Mouse (Mus musculus): ENCODE data around the gene Nlgn1. TPM values are rescaled to one million over a fixed set of nuclear protein-coding genes. Genes with fewer than 3 reads are reported as not detected.

The Nlgn1 gene
- polyA plus RNA-seq, 1 experiment: not detected

DNA sequence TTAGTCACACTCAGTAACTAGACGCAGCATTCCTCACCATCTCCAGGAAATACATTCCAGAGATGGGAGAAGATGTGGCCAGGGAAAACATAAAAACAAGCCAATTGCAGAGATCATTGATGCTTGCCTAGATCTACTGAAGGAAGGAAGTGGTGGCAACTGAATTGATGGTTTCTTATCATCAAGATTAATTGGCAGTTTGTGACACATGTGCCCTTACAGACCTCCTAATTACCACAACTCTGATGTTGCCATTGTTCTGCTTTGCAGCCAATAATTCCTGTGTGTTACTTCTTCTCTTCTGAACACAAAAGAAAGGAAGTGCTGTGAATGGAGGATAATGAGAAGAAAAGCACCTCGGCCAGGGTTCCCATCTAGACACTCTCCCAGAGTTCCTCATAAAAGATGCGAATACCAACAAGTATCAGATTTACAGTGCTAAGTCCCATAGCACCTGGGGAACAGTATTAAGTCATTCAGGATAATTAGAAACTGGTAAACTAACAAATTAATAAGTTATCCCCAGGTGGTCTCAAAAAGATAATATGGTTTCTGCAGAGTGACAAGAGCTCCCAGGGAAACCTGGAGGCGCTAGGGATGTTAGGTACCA, 104.0 kb downstream of the Nlgn1 start:
- TF ChIP-seq POLR2A (IDR thresholded peaks at IDR 0.05; ENCODE audit: insufficient read depth, low read depth, low read length): no peak
- no peak for TF ChIP-seq CTCF (IDR thresholded peaks at IDR 0.05; ENCODE audit: insufficient read depth, low read depth, low read length)
- WGBS: 56% methylated on average over 4 of the region's 4 CpGs
- Histone ChIP-seq H3K27ac (ENCODE audit: insufficient read depth, low read depth, low read length) (no peak overlapping the region), H3K4me1 (ENCODE audit: control insufficient read depth, insufficient read depth, low read length) (no peaks in the 10 kb centered on the region), H3K4me3 (ENCODE audit: insufficient read depth, low read depth, low read length) (no peak overlapping the region)

DNA sequence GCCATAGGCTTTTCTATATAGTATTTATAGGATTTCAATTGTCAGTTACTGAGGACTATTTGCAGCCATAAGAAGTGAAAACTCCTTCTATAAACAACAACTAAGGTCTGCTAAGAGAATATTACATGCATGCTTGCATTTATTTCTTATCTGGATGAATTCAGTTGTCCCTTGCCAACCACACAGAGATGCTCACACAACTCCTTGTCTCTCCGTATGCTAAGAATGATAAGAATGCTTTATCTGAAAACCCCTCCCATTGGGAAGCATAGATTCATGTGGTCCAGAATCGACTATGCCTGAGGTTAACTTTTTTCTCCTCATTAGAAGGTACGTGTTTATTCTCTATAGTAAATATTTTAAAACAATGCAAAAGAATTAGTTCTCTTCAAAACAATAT, 108.8 kb downstream of the Nlgn1 start:
- no peak overlapping the region for H3K27ac ChIP-seq (ENCODE audit: insufficient read depth, low read depth, low read length)
- no peak overlapping the region for H3K4me3 ChIP-seq (ENCODE audit: insufficient read depth, low read depth, low read length)
- TF ChIP-seq POLR2A (IDR thresholded peaks at IDR 0.05; ENCODE audit: insufficient read depth, low read depth, low read length) (no peak), CTCF (IDR thresholded peaks at IDR 0.05; ENCODE audit: insufficient read depth, low read depth, low read length) (no peak)
- H3K4me1 ChIP-seq (ENCODE audit: control insufficient read depth, insufficient read depth, low read length): no peaks in the 10 kb centered on the region
- 90% methylated on average over 3 of the region's 3 CpGs for WGBS

DNA sequence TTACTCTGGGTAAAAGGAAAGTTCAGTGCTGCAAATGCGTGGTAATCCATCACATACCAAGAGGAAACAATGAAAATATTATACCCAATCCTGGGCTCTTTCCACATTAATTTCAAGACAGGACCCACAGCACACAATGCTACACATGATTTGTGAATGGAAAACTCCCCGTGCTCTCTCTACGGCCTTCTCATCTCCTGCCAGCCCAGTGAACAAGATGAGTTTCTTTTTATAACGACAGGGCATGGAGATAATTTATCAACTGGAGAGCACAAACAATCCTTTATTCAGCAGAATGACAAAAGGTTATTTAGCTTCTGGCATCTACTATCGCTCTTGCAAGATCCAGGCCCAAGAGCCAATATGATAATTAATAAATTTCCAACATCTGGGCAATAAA, 116.0 kb downstream of the Nlgn1 start:
- WGBS: 70% methylated on average over 5 of the region's 5 CpGs

DNA sequence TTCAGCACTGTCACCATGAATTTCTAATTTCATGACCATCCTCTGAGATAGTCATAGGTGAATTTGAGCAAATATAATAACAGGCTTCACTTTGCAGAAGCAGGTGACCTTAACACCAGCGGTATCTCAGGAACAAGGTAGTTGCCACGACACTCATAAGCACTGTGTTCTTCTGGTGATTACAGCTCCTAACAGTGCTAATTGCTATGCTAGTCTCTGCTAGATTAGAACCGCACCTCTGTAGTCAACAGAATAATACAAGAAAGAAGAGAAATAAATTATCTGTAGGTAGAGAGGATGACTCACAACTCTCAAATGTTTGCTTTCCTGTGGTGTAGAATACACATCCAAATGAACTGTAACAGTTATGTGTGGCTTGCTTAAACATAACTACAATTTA, 129.6 kb downstream of the Nlgn1 start:
- TF ChIP-seq POLR2A (IDR thresholded peaks at IDR 0.05; ENCODE audit: insufficient read depth, low read depth, low read length): no peak
- TF ChIP-seq CTCF (IDR thresholded peaks at IDR 0.05; ENCODE audit: insufficient read depth, low read depth, low read length): no peak
- Histone ChIP-seq H3K4me1 (ENCODE audit: control insufficient read depth, insufficient read depth, low read length) (no peaks in the 10 kb centered on the region), H3K4me3 (ENCODE audit: insufficient read depth, low read depth, low read length) (no peak overlapping the region), H3K27ac (ENCODE audit: insufficient read depth, low read depth, low read length) (no peak overlapping the region)
- WGBS: 52% methylated on average over 3 of the region's 3 CpGs

More for the DNA sequence above, 116.0 kb downstream of the Nlgn1 start:
- H3K4me1 ChIP-seq (ENCODE audit: control insufficient read depth, insufficient read depth, low read length): no peaks in the 10 kb centered on the region
- H3K4me3 ChIP-seq (ENCODE audit: insufficient read depth, low read depth, low read length): no peak overlapping the region
- TF ChIP-seq POLR2A (IDR thresholded peaks at IDR 0.05; ENCODE audit: insufficient read depth, low read depth, low read length) (no peak), CTCF (IDR thresholded peaks at IDR 0.05; ENCODE audit: insufficient read depth, low read depth, low read length) (no peak)
- no peak overlapping the region for H3K27ac ChIP-seq (ENCODE audit: insufficient read depth, low read depth, low read length)

DNA sequence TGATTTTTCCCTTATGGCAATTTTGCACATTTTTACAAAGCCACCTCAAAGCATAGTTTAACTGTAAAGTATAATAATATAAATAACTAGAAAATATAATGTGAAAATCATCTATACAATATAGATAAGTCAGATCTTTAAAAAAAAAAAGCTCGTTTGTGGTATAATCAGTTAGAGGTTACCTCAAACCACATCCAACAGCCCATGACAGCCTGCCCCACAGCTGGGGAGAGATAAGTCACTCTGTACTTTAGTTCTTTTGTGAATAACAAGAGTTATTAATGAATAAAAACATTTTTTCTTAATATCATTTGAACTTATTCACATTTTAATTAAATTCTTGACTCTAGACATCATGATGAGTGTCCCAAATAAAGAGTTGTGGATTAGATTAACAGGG, 130.8 kb downstream of the Nlgn1 start:
- Histone ChIP-seq H3K27ac (ENCODE audit: insufficient read depth, low read depth, low read length) (no peak overlapping the region), H3K4me1 (ENCODE audit: control insufficient read depth, insufficient read depth, low read length) (no peaks in the 10 kb centered on the region), H3K4me3 (ENCODE audit: insufficient read depth, low read depth, low read length) (no peak overlapping the region)
- 80% methylated on average over 1 of the region's 1 CpGs for WGBS
- TF ChIP-seq POLR2A (IDR thresholded peaks at IDR 0.05; ENCODE audit: insufficient read depth, low read depth, low read length): no peak
- no peak for TF ChIP-seq CTCF (IDR thresholded peaks at IDR 0.05; ENCODE audit: insufficient read depth, low read depth, low read length)

DNA sequence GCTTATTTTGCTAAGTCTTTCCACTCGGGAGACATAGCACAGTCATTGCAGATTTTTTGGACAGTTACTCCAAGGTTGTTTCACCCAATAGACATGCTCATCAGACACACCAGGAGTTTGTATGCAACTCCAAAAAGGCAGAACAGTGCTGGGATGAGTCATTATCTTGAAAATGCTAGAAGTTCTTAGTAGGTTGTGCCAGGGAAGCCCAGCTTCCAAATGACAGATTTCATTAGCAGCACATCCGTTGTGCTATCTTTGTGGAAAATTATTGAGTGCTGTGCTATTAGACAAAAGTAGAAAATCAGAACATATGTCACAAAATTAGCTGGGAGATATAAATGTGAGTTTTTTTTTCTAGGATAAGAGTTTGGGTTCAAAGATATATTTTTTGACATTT, 137.3 kb downstream of the Nlgn1 start:
- H3K27ac ChIP-seq (ENCODE audit: insufficient read depth, low read depth, low read length): no peak overlapping the region
- no peaks in the 10 kb centered on the region for H3K4me1 ChIP-seq (ENCODE audit: control insufficient read depth, insufficient read depth, low read length)
- 71% methylated on average over 2 of the region's 2 CpGs for WGBS
- TF ChIP-seq CTCF (IDR thresholded peaks at IDR 0.05; ENCODE audit: insufficient read depth, low read depth, low read length) (no peak), POLR2A (IDR thresholded peaks at IDR 0.05; ENCODE audit: insufficient read depth, low read depth, low read length) (no peak)
- H3K4me3 ChIP-seq (ENCODE audit: insufficient read depth, low read depth, low read length): no peak overlapping the region

DNA sequence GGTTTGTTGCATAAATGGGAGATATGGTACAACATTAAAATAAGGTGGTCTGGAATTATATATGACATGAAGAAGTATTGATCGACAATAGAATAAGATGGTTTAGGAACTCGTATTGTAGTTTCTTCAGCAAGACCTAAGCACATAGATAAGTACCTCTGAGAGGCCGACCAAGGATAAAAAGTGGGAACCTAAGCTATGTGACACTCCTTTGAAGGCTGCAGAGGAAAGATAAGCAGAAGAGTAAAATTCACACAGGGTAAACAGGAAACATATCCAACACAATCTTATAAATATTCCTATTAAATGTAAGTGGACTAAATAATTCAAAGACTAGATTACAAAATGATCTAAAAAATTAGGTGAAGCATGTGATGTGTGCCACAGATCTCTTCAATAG, 151.2 kb downstream of the Nlgn1 start:
- over 99% methylated on average over 3 of the region's 3 CpGs for WGBS
- H3K4me3 ChIP-seq (ENCODE audit: insufficient read depth, low read depth, low read length): no peak overlapping the region
- no peak overlapping the region for H3K27ac ChIP-seq (ENCODE audit: insufficient read depth, low read depth, low read length)
- H3K4me1 ChIP-seq (ENCODE audit: control insufficient read depth, insufficient read depth, low read length): no peaks in the 10 kb centered on the region
- TF ChIP-seq POLR2A (IDR thresholded peaks at IDR 0.05; ENCODE audit: insufficient read depth, low read depth, low read length) (no peak), CTCF (IDR thresholded peaks at IDR 0.05; ENCODE audit: insufficient read depth, low read depth, low read length) (no peak)

DNA sequence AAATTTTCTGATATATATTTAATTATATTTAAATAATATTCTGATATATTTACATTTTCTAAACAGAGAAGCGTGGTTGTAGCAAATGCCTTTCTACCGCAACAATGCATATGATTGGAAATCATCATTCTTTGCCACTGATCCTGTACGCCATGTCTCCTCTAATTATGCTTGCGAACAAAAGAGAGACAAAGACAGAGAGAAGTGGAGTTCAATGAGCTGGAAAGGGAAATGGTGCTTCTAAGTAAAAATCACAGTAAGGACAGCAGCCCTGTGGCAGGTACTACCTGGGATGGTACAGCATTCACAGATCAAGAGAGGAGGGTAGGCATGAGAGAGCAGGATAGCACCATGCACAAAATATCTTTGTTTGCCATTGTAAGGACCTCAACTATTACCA, 156.9 kb downstream of the Nlgn1 start:
- no peaks in the 10 kb centered on the region for H3K4me1 ChIP-seq (ENCODE audit: control insufficient read depth, insufficient read depth, low read length)
- TF ChIP-seq POLR2A (IDR thresholded peaks at IDR 0.05; ENCODE audit: insufficient read depth, low read depth, low read length) (no peak), CTCF (IDR thresholded peaks at IDR 0.05; ENCODE audit: insufficient read depth, low read depth, low read length) (no peak)
- no peak overlapping the region for H3K27ac ChIP-seq (ENCODE audit: insufficient read depth, low read depth, low read length)
- H3K4me3 ChIP-seq (ENCODE audit: insufficient read depth, low read depth, low read length): no peak overlapping the region
- 96% methylated on average over 4 of the region's 4 CpGs for WGBS

DNA sequence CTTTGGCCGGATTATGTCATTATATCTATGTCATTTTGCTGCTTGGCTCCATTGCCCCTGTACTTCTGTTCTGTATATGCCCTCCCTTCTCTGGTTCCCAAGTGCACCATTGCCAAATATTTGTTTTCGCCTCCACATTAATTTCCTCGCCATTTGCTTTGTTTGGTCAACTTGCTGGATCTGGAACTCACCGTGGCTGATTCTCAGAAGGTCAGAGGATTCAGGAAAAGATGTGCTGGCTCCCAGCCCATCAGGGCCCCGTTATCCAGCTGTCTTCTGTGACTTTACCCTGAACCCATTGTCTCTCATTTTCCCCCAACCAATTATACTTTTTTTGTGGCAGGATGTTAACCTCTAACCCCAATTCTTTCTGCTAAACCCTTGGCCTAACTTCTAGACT, 158.0 kb downstream of the Nlgn1 start:
- Histone ChIP-seq H3K27ac (ENCODE audit: insufficient read depth, low read depth, low read length) (no peak overlapping the region), H3K4me1 (ENCODE audit: control insufficient read depth, insufficient read depth, low read length) (no peaks in the 10 kb centered on the region), H3K4me3 (ENCODE audit: insufficient read depth, low read depth, low read length) (no peak overlapping the region)
- TF ChIP-seq CTCF (IDR thresholded peaks at IDR 0.05; ENCODE audit: insufficient read depth, low read depth, low read length) (no peak), POLR2A (IDR thresholded peaks at IDR 0.05; ENCODE audit: insufficient read depth, low read depth, low read length) (no peak)
- WGBS: 56% methylated on average over 5 of the region's 5 CpGs

DNA sequence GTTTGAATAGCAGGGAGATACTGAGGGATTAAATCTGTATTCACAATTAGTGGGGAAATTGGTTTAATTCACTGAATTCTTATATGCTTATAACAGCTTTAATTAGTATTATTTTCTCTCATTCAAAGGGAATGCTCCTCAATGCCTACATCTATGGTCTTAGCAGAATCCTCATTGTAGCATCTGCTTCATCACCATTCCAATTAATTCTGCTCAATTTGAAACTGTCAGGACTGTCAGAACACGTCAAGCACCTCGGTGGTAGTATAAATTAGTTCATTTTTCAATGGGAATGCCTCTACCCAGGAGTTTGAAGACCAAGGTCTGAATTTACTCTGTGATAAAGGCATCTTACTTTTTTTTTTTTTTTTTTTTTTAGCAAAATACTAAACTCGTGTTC, 158.6 kb downstream of the Nlgn1 start:
- Histone ChIP-seq H3K4me1 (ENCODE audit: control insufficient read depth, insufficient read depth, low read length) (no peaks in the 10 kb centered on the region), H3K27ac (ENCODE audit: insufficient read depth, low read depth, low read length) (no peak overlapping the region), H3K4me3 (ENCODE audit: insufficient read depth, low read depth, low read length) (no peak overlapping the region)
- TF ChIP-seq POLR2A (IDR thresholded peaks at IDR 0.05; ENCODE audit: insufficient read depth, low read depth, low read length) (no peak), CTCF (IDR thresholded peaks at IDR 0.05; ENCODE audit: insufficient read depth, low read depth, low read length) (no peak)
- 41% methylated on average over 3 of the region's 3 CpGs for WGBS
